Mouse (Mus musculus): ENCODE measurements at regions not wholly inside any gene's neighbourhood (a gene's known extent, or its start where the extent isn't known, plus 50 kb on each side); places are given as distances from the start of the nearest gene placed in this dataset.
"Not testable (repeated sequence)": the region's sequence is repeated elsewhere in the genome, so short reads cannot be mapped to it uniquely, and the experiment has no call there.

DNA sequence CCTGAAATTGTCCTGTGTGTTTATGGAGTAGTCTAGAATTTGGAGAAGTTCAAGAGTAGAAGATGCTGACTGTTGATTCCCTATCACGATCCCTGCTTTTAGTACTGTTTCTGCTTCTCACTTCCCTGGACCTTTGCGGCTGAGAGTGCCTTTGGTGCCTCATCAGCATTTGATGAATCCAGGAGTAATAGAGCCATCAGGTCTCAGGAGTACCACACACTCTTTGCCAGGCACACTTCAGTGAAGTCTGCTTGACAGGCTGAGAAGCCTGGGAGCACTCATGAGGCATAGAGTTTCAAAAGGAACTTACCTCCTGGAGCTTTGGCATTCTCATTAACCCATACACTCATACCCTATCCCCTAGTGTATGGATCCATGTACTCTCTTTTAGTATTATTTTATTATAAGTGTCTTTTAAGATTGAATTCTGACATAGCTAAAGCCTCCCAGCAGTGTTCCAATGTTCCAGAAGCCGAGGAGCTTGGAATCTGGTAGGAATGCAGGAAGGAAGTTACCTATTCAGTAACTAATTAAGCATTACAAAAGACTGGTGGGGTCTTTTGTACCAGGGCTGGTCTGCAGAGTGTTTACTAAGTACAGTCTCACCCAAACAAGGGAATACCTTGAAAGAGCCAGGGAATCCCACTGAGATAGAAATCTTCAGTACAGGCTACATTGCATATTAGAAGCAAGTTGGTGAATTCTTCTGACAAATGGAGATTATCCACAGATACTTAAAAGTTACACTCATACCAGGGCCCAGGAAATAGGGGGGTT is 139.7 kb downstream of the Tex13c3 start:
- WGBS, result 61% methylated on average over 3 of the region's 3 CpGs
- H3K9me3 ChIP-seq; H3K9ac ChIP-seq; H3K27ac ChIP-seq (replicated peaks); H3K36me3 ChIP-seq; H3K4me2 ChIP-seq; H3K4me1 ChIP-seq (replicated peaks); ATAC-seq (ENCODE audit: low FRiP score, low read depth); H3K27me3 ChIP-seq; H3K4me3 ChIP-seq: not testable (repeated sequence)

DNA sequence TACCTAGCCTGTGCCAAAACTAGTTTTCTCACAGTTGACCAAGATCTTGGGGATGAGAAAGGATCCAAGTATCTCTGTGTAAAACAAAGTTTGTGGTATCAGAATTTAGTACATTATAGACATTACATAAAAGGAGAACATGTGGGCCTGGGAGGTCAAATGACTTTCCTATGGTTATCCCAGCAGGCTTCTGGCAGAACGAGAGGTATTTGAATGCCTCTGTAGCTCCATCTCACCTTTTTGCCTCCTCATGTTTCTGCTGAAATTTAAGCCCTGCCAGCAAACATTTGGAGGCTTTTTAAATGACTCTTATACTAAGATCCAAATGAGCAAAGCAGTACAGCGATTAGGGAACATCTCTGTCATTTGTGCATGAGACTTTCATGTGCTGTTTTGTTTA is 167.8 kb downstream of the Tex13c3 start:
- no peak overlapping the region for H3K27ac ChIP-seq (replicated peaks)
- H3K9ac ChIP-seq, result no peak overlapping the region
- H3K4me1 ChIP-seq (replicated peaks), result no peaks in the 10 kb centered on the region
- H3K4me3 ChIP-seq, result no peak overlapping the region
- H3K27me3 ChIP-seq, result no peaks in the 10 kb centered on the region
- no peaks in the 10 kb centered on the region for H3K36me3 ChIP-seq
- WGBS, result 61% methylated on average over 2 of the region's 2 CpGs
- no peaks in the 10 kb centered on the region for H3K9me3 ChIP-seq
- no peak overlapping the region for H3K4me2 ChIP-seq
- no peak for ATAC-seq (ENCODE audit: low FRiP score, low read depth)

DNA sequence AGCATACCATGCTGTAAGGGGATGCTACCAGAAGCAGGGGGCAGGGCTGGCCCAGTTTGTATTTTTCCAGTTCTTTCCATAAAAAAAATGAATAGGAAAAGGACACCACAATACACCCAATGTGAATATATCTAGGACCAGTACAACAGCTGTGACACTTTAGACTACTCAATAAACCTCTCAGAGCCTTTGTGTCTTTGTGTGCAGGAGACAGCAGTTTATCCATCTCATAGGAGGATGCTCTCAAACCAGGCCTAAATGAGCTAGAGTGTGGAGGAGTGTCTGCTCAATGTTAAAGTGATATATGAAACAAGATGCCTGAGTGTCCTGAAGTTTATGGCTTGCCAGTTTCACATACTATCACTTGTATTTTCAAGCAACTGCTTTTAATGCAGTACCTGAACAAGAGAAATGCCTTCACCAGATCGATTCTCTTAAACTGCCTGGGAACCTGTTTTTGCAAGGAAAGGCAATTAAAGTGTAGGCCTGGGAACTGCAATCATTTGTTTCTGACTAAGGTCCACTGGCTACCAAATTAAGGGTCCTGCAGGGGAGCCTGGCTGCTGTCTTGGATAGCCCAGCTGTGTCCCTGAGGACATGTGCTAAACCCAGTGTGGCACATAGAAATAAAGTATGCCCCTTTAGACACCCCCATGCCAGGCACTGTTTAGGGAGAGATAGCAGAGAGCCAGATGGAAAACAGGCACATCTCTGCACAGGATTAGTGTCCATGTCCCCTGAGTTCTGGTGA is 169.1 kb downstream of the Tex13c3 start:
- H3K27me3 ChIP-seq, result no peaks in the 10 kb centered on the region
- H3K27ac ChIP-seq (replicated peaks), result no peak overlapping the region
- no peak overlapping the region for H3K4me3 ChIP-seq
- H3K9me3 ChIP-seq, result no peaks in the 10 kb centered on the region
- ATAC-seq (ENCODE audit: low FRiP score, low read depth), result no peak
- H3K4me2 ChIP-seq, result no peak overlapping the region
- no peaks in the 10 kb centered on the region for H3K4me1 ChIP-seq (replicated peaks)
- H3K36me3 ChIP-seq, result no peaks in the 10 kb centered on the region
- H3K9ac ChIP-seq, result no peak overlapping the region
- WGBS, result 64% methylated on average over 1 of the region's 1 CpGs

DNA sequence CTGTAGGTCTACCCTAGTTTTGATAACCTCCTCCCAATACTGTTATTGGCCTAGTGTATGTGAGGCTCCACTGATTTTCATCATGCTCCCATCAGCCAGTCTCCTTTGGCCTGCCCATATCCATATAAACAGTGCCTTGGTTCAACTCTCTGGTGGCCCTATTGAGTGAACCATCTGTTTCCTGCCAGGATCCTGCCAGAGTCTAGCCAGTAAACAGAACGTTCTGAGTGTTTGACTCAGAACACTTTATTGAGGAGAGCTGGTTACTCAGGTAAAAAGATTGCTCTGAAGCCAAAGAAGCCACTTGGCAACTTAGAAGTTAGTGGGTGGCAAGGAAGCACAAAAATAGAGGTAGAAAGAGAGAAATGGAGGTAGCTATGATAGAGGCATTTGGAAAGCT is 169.7 kb downstream of the Tex13c3 start:
- H3K9me3 ChIP-seq, result no peaks in the 10 kb centered on the region
- no peak overlapping the region for H3K27ac ChIP-seq (replicated peaks)
- WGBS, result 55% methylated on average over 1 of the region's 1 CpGs
- no peaks in the 10 kb centered on the region for H3K27me3 ChIP-seq
- no peak overlapping the region for H3K4me3 ChIP-seq
- H3K4me1 ChIP-seq (replicated peaks), result no peaks in the 10 kb centered on the region
- no peak overlapping the region for H3K9ac ChIP-seq
- no peaks in the 10 kb centered on the region for H3K36me3 ChIP-seq
- no peak overlapping the region for H3K4me2 ChIP-seq
- ATAC-seq (ENCODE audit: low FRiP score, low read depth), result no peak

GRCm38 (mm10) chrX:19288171-19288570 is 192.9 kb downstream of the Tex13c3 start:
- no peak for ATAC-seq (ENCODE audit: low FRiP score, low read depth)
- no peak overlapping the region for H3K27ac ChIP-seq (replicated peaks)
- 81% methylated on average over 2 of the region's 2 CpGs for WGBS
- no peak overlapping the region for H3K4me3 ChIP-seq
- no peaks in the 10 kb centered on the region for H3K36me3 ChIP-seq
- H3K9ac ChIP-seq, result no peak overlapping the region
- H3K27me3 ChIP-seq, result no peaks in the 10 kb centered on the region
- no peak overlapping the region for H3K4me2 ChIP-seq
- H3K9me3 ChIP-seq, result no peaks in the 10 kb centered on the region
- no peaks in the 10 kb centered on the region for H3K4me1 ChIP-seq (replicated peaks)

DNA sequence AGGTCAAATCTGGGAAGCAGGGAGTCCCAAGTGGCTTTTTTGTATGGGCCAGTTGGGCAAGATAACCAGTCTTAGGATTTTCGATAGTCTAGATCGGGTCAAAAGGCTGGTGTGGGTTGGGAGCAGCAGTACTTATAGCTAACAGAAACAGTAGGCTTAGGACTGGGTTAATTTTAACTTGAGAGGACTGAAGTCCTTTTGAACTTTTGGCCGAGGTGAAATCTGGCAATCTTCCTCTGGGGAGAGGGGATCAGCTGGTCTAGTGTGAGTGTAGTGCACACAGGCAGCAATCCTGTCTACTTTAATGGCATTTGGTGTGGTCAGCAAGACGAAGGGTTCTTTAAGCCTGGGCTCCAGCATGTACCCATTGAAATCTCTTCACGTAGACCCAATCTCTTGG is 194.7 kb downstream of the Tex13c3 start:
- Histone ChIP-seq H3K4me3 (no peak overlapping the region), H3K9me3 (no peaks in the 10 kb centered on the region), H3K36me3 (no peaks in the 10 kb centered on the region), H3K27me3 (no peaks in the 10 kb centered on the region), H3K4me2 (no peak overlapping the region), H3K9ac (no peak overlapping the region), H3K4me1 (replicated peaks) (no peaks in the 10 kb centered on the region), H3K27ac (replicated peaks) (no peak overlapping the region)
- ATAC-seq (ENCODE audit: low FRiP score, low read depth), result no peak
- WGBS, result 87% methylated on average over 5 of the region's 5 CpGs

DNA sequence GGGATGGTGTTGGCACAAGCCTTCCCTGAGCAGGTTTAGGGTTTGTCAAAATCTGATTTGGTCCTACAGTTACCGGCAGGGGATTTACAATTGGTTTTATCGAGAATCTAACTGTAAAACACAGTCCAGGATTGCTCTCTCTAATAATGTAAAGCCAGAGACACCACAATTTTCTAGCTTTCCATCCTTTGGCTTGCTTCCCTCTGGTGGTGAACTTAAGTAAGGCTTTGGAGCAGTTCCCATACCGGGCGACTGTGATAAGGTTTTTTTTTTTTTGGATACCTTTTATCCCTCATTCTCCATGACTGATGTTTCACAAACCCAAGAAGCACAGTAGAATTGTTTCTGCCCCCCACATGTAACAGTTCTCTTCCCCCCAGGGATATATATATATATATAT is 195.3 kb downstream of the Tex13c3 start:
- Histone ChIP-seq H3K4me2 (no peak overlapping the region), H3K27ac (replicated peaks) (no peak overlapping the region), H3K4me3 (no peak overlapping the region), H3K9ac (no peak overlapping the region), H3K9me3 (no peaks in the 10 kb centered on the region), H3K4me1 (replicated peaks) (no peaks in the 10 kb centered on the region), H3K27me3 (no peaks in the 10 kb centered on the region), H3K36me3 (no peaks in the 10 kb centered on the region)
- no peak for ATAC-seq (ENCODE audit: low FRiP score, low read depth)
- WGBS, result 62% methylated on average over 4 of the region's 4 CpGs

DNA sequence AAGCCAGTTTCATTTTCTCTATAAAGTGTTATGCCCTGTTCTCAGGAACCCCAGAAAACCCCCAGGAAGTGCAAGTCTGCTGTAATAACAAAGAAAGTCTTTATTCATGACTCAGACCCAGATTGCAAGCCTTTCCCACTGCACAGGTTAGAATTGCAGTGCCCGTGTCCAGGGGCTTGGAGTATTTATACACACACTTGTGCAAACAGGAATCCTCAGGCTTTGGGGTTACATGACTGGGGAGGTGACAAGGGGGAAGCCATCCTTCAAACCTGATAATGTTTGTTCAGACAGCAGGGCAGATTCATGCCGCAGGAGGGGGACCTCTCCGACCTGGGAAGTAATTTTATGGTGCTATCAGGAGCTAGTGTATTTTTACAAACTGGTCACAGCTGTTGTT is 198.0 kb downstream of the Tex13c3 start:
- Histone ChIP-seq H3K27ac (replicated peaks) (no peak overlapping the region), H3K4me3 (no peak overlapping the region), H3K4me2 (no peak overlapping the region), H3K4me1 (replicated peaks) (no peaks in the 10 kb centered on the region), H3K9me3 (no peaks in the 10 kb centered on the region), H3K9ac (no peak overlapping the region), H3K27me3 (no peaks in the 10 kb centered on the region), H3K36me3 (no peaks in the 10 kb centered on the region)
- WGBS, result 73% methylated on average over 3 of the region's 3 CpGs
- ATAC-seq (ENCODE audit: low FRiP score, low read depth), result no peak

DNA sequence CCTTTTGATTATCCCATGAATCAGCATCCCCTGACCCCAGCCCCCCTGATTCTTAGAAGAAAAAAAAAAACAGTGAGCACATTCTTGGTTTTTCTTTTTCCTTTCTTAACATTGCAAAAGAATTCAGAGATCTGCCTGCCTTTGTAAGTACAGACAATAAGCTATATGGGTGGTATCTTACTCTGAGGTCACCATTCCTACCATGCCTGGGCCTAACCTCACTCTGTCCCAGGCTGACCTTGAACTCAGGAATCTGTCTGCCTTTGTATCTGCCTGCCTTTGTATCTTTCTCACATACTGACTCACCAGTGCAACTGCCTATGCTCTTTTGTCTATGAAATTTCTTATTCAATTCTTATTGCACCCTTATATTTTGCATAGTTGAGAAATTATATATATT is 216.9 kb downstream of the Tex13c3 start:
- Histone ChIP-seq H3K4me1 (replicated peaks) (no peaks in the 10 kb centered on the region), H3K36me3 (no peaks in the 10 kb centered on the region), H3K4me3 (no peak overlapping the region), H3K27me3 (no peaks in the 10 kb centered on the region), H3K27ac (replicated peaks) (no peak overlapping the region), H3K4me2 (no peak overlapping the region), H3K9ac (no peak overlapping the region), H3K9me3 (no peaks in the 10 kb centered on the region)
- no peak for ATAC-seq (ENCODE audit: low FRiP score, low read depth)

DNA sequence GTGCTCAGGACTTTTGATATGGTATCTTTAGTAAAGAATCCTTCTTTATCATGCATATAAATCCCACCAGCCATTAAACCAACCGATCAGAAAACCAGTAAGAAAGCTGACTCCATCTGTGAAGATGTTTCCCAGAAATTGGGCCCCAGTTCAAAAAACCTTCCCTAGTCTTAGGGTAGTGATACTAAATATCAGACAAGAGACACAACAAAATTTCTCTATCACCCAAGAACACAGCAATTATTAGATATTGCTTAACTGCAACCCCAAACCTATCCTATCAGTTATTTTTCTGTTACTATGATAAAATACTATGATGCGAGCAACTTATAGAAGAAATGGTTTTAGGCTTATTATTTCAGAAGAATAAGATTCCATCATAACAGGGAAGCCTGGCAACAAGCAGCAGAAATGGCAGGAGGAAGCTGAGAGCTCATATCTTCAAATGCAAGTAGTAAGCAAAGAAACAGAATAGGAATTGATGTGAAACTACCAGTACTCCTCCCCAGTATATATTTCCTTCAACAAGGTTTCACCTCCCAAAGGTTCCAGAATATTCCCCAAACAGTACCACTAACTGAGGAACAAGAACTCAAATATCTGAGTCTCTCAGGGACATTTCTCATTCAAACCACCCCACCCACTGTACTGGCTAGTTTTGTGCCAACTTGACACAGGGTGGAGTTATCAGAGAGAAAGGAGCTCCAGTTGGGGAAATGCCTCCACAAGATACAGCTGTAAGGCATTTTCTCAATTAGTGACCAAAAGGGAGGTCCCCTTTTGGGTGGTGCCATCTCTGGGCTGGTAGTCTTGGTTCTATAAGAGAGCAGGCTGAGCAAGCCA is 234.1 kb downstream of the Tex13c3 start:
- ATAC-seq (ENCODE audit: low FRiP score, low read depth), result no peak
- no peak overlapping the region for H3K27ac ChIP-seq (replicated peaks)
- H3K9ac ChIP-seq, result no peak overlapping the region
- H3K36me3 ChIP-seq, result no peaks in the 10 kb centered on the region
- H3K4me3 ChIP-seq, result no peak overlapping the region
- no peaks in the 10 kb centered on the region for H3K4me1 ChIP-seq (replicated peaks)
- no peaks in the 10 kb centered on the region for H3K27me3 ChIP-seq
- H3K4me2 ChIP-seq, result no peak overlapping the region
- WGBS, result 97% methylated on average over 2 of the region's 2 CpGs
- H3K9me3 ChIP-seq, result no peaks in the 10 kb centered on the region

- Histone ChIP-seq H3K4me2 (peak overlapping the region; percentile 86), H3K4me3 (peak overlapping the region; percentile 54), H3K9me3 (no peaks in the 10 kb centered on the region), H3K27ac (replicated peaks) (no peak overlapping the region), H3K27me3 (no peaks in the 10 kb centered on the region), H3K4me1 (replicated peaks) (no peaks in the 10 kb centered on the region), H3K9ac (peak overlapping the region; percentile 45), H3K36me3 (no peaks in the 10 kb centered on the region)
- 25% methylated on average over 20 of the region's 26 CpGs for WGBS
- ATAC-seq (ENCODE audit: low FRiP score, low read depth), result peak; percentile 94
These were observed 243.3 kb downstream of the Tex13c3 start for GRCm38 (mm10) chrX:19237738-19238261.

All from hindbrain, embryonic 15.5 days (tissue).